Mouse (Mus musculus) megakaryocyte, embryonic 14.5 days (primary cell): Measurements from ENCODE around the gene Lfng. TPM values are rescaled to one million over a fixed set of nuclear protein-coding genes. Genes with fewer than 3 reads are reported as not detected.

Experiments
- H3K27me3 ChIP-seq: replicated peaks from 2 replicates; pipeline ENCODE3; 2012; ENCODE audit warnings: inconsistent platforms
- H3K36me3 ChIP-seq: replicated peaks from 2 replicates; pipeline ENCODE3; 2012; ENCODE audit warnings: low read length, inconsistent platforms, mixed read lengths
- H3K4me1 ChIP-seq: 2 replicates; pipeline ENCODE4 v1.6.1; 2012; ENCODE audit warnings: inconsistent platforms
- H3K4me3 ChIP-seq: replicated peaks from 2 replicates; pipeline ENCODE3; 2012; ENCODE audit warnings: moderate library complexity, mild to moderate bottlenecking, inconsistent platforms
- H3K9me3 ChIP-seq: 2 replicates; pipeline ENCODE4 v1.6.1; 2012; ENCODE audit warnings: inconsistent platforms
- FLI1 ChIP-seq: IDR thresholded peaks from 2 replicates; pipeline ENCODE4 v1.6.1; 2012; ENCODE audit warnings: low read length, inconsistent platforms, mixed read lengths
- GATA1 ChIP-seq: IDR thresholded peaks from 3 replicates; pipeline ENCODE4 v1.6.1; 2012; ENCODE audit warnings: mixed read lengths, low read length, inconsistent platforms, borderline replicate concordance
- polyA plus RNA-seq: library from polyadenylated mRNA; stranded (reverse); fragments of >175 nt; gene quantifications from 2 replicates; pipeline ENCODE4 v1.2.3, GENCODE M21; 2012; ENCODE audit warnings: low replicate concordance; ENCODE audit not compliant: insufficient read depth

The Lfng gene
- polyA plus RNA-seq, 1 experiment = 31.9 TPM

DNA sequence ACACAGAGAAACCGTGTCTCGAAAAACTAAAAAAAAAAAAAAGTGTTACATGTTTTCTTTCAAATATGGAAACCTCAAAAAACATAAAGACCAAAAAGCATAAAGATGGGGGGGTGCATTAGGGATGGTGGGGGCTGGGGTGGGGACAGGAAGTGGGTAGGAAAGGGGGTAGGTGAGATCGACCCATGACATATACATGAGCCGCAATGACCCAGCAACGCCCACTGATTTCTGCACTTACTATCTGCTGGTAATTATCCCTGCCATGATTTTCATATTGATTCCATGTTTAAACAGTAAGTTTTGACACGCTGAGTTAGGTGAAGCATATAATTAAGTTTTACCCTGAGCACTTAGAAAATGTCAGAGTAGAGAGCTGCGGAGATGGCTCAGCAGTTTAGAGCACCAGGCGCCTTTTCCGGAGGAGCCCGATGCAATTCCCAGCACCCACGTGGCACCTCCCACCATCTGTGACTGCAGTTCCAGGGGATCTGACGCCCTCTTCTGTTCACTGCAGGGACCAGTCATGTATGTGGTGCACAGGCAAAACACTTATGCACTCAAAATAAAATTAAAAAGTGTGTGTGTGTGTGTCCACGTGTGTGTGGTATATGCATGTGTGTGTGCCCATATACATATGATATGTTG is 36.8 kb upstream of the Lfng start:
- H3K4me3 ChIP-seq = no peak overlapping the region
- no peaks in the 10 kb centered on the region for H3K9me3 ChIP-seq
- TF ChIP-seq FLI1 = no peak
- no peak for TF ChIP-seq GATA1
- no peaks in the 10 kb centered on the region for H3K36me3 ChIP-seq
- H3K4me1 ChIP-seq = peaks cover 48% of the 10 kb centered on the region
- peaks cover 6% of the 10 kb centered on the region for H3K27me3 ChIP-seq

DNA sequence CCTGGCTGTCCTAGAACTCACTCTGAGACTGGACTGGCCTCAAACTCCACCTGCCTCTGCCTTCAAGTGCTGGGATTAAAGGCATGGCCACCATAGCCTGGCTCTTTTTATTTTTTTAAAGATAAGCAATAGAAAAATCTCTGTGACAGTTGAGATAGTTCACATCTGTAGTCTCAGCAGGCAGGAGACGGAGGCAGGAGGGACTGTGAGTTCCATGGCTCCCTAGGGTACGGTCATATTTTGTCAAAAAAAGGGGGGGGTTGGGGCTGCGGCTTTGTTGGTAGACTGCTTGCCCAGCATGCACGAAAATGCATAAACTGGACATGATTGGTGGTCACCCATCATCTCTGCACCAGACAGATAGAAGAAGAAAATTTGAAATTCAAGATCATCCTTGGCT is 35.9 kb upstream of the Lfng start:
- TF ChIP-seq FLI1 (no peak), GATA1 (no peak)
- no peaks in the 10 kb centered on the region for H3K36me3 ChIP-seq

DNA sequence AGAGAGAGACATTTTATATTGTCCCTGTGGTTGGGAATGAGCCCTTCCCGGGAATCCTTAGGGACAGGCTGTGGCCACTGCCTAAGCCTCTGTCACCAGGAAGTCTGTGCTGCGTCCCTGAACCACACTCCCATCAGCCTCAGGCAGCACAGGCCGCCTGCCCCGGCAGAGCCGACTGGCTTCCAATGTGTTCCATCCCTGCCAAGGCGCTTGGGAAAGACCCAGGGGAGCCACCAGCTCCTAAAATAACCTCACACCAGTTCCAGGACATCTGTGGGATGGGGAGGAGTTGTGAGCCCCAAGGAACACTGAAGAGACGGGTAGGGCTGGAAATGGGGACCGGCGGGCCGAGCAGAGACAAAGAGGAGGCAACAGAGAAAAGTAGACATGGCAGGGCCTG is 35.4 kb upstream of the Lfng start:
- Histone ChIP-seq H3K4me3 (no peak overlapping the region), H3K36me3 (no peaks in the 10 kb centered on the region), H3K4me1 (peaks cover 43% of the 10 kb centered on the region), H3K9me3 (0 out of 2 replicates have a peak, but pooled peaks cover 2% of the 10 kb centered on the region), H3K27me3 (peaks cover 4% of the 10 kb centered on the region)
- no peak for TF ChIP-seq FLI1
- TF ChIP-seq GATA1 = no peak

More for the DNA sequence above, 35.9 kb upstream of the Lfng start:
- Histone ChIP-seq H3K4me1 (peaks cover 46% of the 10 kb centered on the region), H3K27me3 (peaks cover 3% of the 10 kb centered on the region), H3K9me3 (0 out of 2 replicates have a peak, but pooled peaks cover 2% of the 10 kb centered on the region), H3K4me3 (no peak overlapping the region)

DNA sequence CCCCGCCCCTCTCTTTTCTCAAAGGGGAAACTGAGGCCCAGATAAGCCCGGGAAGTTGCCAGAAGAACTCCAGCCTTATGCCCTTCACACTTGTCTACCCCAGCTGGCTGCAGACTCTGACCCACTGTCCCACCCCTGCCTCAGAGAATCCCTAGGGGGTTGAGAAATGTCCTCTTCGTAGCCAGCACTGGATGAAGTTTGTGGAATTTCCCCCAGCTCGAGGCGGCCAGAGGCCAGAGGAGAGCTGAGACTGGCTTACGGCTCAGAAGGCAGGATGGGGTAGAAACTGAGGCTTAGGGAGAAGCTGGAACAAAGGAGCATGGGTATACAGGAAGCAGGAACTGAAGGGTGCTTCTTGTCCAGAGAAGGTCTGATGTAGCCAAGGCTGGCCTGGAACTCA is 34.5 kb upstream of the Lfng start:
- H3K9me3 ChIP-seq = 0 out of 2 replicates have a peak, but pooled peaks cover 2% of the 10 kb centered on the region
- no peak overlapping the region for H3K4me3 ChIP-seq
- H3K27me3 ChIP-seq = peaks cover 6% of the 10 kb centered on the region
- H3K4me1 ChIP-seq = peaks cover 34% of the 10 kb centered on the region
- TF ChIP-seq GATA1 (no peak), FLI1 (no peak)
- no peaks in the 10 kb centered on the region for H3K36me3 ChIP-seq

DNA sequence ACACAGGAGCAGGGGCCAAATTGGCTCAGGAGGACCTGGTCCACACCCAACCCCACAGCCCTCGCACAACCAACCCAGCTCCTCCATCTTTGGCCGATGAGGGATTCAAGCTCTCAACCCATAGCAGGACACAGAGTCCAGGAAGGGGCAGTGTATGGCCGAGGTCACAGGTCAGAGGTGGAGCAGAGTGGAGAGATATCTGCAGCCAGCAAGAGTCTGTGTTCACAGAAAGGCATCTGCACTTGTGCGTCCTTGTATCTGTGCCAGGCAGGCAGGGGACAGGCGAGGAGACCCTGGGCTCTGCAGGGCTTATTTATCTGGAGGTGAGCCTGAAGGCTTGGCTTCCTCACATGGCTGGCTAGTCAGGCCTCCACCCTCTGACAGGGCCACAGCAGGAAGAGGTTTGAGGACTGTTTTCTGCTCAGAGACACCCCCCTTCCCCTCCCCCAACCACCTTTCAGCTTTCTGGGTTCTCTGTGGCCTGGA is 31.7 kb upstream of the Lfng start:
- Histone ChIP-seq H3K4me1 (peaks cover 32% of the 10 kb centered on the region), H3K36me3 (no peaks in the 10 kb centered on the region), H3K27me3 (peaks cover 25% of the 10 kb centered on the region), H3K9me3 (0 out of 2 replicates have a peak, but pooled peaks cover 2% of the 10 kb centered on the region), H3K4me3 (no peak overlapping the region)
- no peak for TF ChIP-seq GATA1
- no peak for TF ChIP-seq FLI1

DNA sequence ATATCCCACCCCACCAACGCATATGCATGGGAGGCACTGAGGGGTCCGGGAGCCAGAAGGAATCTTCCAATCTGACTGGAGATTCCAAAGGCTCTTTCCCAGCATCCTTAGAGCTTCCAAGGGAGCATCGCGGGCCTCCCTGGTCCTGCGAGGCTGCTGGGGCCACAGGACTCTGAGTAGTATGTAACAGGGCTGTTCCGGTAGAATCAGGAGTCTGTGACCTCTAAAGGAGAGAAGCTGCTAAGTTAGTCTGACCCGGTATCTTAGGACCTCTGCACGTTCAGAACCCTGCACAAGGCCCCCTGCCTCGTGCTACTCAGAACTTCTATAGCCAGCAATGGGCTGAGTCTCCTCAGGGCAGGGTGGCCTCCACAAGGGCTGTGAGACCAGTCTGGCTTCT is 27.9 kb upstream of the Lfng start:
- TF ChIP-seq GATA1 (no peak), FLI1 (no peak)

DNA sequence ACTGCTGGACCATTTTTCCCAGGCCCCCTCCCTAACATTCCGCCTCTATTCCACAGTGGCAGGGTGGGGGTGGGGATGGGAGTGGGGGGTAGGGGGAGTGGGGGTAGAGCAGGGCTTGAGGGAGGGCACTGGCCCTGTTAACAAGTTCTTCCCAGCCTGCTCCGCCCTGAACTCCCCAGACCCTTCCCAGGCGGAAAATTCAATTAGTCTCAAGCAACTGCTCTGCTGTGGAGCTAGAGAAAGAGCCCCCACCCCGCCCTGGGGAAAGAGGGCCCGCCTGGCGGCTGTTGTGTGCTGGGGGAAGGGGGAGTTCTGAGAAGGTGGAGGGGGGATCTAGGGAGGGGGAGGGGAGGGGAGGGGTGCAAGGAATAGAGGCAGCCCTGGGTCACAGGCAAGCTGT is 27.3 kb upstream of the Lfng start:
- TF ChIP-seq FLI1 (no peak), GATA1 (no peak)
- H3K27me3 ChIP-seq = peaks cover 49% of the 10 kb centered on the region

More for the DNA sequence above, 27.9 kb upstream of the Lfng start:
- Histone ChIP-seq H3K36me3 (no peaks in the 10 kb centered on the region), H3K4me3 (no peak overlapping the region), H3K9me3 (0 out of 2 replicates have a peak, but pooled peaks cover 2% of the 10 kb centered on the region), H3K4me1 (peaks cover 28% of the 10 kb centered on the region), H3K27me3 (peaks cover 49% of the 10 kb centered on the region)

DNA sequence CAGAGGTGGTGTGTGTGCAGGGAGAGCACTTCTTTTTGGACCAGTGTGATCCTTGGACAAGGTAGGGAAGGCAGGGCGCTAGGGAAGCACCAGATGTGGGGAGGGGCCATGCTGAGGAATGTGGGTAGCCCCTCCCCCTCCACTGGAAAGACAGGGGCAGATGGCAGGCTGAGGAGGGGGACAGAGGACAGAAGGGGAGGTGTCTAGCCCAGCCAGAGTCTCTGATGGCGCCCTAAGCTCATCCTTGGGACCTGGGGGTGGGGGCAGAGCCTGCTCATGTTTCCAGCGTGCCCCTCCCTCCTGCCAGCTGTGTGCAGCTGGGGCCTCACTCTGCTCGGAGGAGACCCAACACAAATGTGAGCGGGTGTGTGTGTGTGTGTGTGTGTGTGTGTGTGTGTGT is 25.6 kb upstream of the Lfng start:
- TF ChIP-seq GATA1 (no peak), FLI1 (no peak)
- Histone ChIP-seq H3K4me3 (no peak overlapping the region), H3K9me3 (no peaks in the 10 kb centered on the region), H3K36me3 (no peaks in the 10 kb centered on the region), H3K27me3 (peaks cover 49% of the 10 kb centered on the region), H3K4me1 (peaks cover 22% of the 10 kb centered on the region)

More for the DNA sequence above, 27.3 kb upstream of the Lfng start:
- H3K4me1 ChIP-seq = peaks cover 28% of the 10 kb centered on the region
- 0 out of 2 replicates have a peak, but pooled peaks cover 2% of the 10 kb centered on the region for H3K9me3 ChIP-seq
- no peaks in the 10 kb centered on the region for H3K36me3 ChIP-seq
- H3K4me3 ChIP-seq = no peak overlapping the region

DNA sequence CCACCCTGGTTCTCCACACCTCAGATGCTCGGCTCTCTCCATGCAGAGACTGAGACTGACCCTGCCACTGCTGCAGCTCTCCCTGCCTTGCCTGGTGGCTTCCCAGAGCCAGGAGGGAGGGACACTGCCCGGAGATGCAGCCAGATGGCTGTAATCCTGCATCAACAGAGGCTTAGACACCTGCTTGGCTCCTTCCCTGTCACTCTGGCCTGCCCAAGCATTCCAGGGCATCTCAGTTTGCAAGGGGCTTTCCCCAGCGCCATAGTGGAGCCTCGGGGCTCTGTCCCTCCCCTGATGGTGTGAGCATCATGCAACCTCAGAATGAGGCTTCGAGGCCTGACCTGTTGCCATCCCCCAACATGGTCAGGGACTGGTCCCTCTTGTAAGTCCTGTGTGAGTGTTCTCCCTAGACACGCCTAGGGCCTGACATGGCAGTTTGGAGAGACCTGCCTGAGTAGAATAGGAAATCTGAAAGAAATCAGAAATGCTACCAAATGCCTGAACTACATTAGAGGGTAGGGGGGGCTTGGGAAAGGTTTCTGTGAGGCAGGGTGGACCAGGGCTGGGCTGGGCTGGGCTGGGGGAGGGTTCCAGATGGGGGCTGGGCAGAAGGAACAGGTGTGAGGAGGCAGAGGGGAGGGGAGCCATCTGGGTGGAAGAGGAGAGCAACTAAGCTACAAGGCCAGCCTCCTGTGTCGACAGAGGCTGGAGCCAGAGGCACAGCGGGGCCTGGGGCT is 24.0 kb upstream of the Lfng start:
- peaks cover 41% of the 10 kb centered on the region for H3K27me3 ChIP-seq
- peaks cover 27% of the 10 kb centered on the region for H3K4me1 ChIP-seq
- H3K36me3 ChIP-seq = no peaks in the 10 kb centered on the region
- TF ChIP-seq GATA1 (no peak), FLI1 (no peak)
- no peaks in the 10 kb centered on the region for H3K9me3 ChIP-seq
- no peak overlapping the region for H3K4me3 ChIP-seq
